Mouse (Mus musculus) bone marrow macrophage, adult 2 months (primary cell): ENCODE data around the gene Madcam1.

Experiments used
- CTCF ChIP-seq: IDR thresholded peaks from 2 replicates; pipeline ENCODE4 v1.5.1; 2012; ENCODE audit warnings: low read depth, mild to moderate bottlenecking, low read length, moderate library complexity
- POLR2A ChIP-seq: IDR thresholded peaks from 2 replicates; pipeline ENCODE4 v1.6.1; 2012; ENCODE audit warnings: mild to moderate bottlenecking, low read depth, low read length, borderline replicate concordance

GRCm38 (mm10) chr10:79668076-79668475, 3.7 kb downstream of the Madcam1 start:
- TF ChIP-seq CTCF (no peak), POLR2A (no peak)
